Mouse (Mus musculus): ENCODE measurements around the gene Hk1. TPM values are rescaled to one million over a fixed set of nuclear protein-coding genes. Genes with fewer than 3 reads are reported as not detected.
A peak's percentile ranks its signal among the peaks of the same experiment; 100 is the strongest.

The Hk1 gene
- total RNA-seq, 2 experiments from 2014 or later = 99.7 to 113 TPM

GRCm38 (mm10) chr10:62282782-62283181 is 96.9 kb downstream of the Hk1 start:
- intact Hi-C loops (cut with DNase I) = no loop called here
- DNase-seq = no peak

DNA sequence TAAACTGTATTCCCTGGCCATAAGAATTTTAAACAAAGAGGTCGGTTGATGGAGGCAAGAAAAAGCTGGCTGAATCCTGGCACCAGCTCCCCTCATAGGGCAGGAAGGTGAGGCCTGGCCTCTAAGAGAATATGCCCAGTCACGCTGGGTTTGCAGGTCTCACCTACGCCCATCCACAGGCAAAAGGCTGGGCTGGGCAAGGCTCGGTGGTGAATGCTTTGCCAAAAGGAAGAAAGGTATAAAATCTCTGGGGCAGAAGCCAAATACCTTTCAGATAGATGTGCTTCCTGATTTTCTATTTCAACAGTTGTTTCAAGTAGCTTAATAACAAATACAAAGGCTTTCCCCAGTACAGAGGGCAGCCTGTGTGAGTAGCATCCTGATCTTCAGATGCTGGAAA is 100.0 kb downstream of the Hk1 start:
- DNase-seq = no peak
- intact Hi-C loops (cut with DNase I) = no loop called here

- no peak for DNase-seq
- intact Hi-C loops (cut with DNase I) = no loop called here
Measured at GRCm38 (mm10) chr10:62279066-62279465, 100.6 kb downstream of the Hk1 start.

DNA sequence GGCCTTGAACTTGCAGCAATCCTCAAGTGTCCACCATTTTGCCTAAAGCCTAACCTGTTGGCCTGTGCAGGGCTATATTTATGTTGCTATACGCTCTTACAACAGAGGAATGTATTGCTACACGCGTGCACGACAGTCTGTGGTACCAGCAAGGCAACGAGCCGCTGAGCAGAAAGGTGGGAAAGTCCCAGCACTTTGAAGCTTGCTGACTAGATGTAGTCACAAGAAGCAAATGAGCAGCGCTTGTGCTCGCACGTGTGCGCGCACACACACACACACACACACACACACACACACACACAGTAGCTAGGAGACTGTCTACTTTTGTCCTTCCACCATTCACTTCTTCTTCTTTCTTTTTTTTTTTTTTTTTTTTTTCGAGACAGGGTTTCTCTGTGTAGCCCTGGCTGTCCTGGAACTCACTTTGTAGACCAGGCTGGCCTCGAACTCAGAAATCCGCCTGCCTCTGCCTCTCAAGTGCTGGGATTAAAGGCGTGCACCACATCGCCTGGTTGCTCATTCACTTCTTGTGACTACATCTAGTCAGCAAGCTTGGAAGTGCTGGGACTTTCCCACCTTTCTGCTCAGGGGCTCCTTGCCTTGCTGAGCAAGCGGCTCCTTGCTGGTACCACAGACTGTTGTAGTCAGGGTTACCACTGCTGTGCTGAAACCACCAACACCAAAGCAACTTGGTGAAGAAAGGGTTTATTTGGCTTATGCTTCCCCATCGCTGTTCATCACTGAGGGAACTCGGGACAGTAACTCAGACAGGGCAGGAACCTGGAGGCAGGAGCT is 102.0 kb downstream of the Hk1 start:
- intact Hi-C loops (cut with DNase I) = no loop called here
- DNase-seq = no peak

DNA sequence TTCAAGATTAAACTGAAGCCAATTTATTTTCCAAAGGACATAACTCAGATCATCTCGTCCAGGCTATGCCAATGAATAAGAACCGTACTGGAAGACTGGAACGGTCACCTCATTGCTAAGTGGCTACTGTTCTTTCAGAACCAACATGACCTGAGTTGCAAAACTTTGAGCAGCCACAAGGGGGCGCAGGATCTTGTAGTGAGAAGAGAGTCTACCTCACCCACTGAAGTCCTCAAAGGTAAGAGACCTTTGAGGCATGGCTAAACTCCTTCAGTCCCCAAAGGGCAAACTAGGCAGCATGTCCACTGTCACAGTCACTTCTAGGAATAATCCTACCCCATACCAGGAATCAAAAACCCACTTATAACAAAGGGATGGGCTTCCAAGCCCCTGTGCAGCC is 104.5 kb downstream of the Hk1 start:
- intact Hi-C loops (cut with DNase I) = loop anchor here (1.0 to 2.0 kb wide), 3 partner anchors 66 to 136 kb away; no protein-coding TSS in a partner anchor
- DNase-seq = peak; percentile 84 to 94

GRCm38 (mm10) chr10:62269278-62269677 is 110.4 kb downstream of the Hk1 start:
- no peak for DNase-seq
- intact Hi-C loops (cut with DNase I) = no loop called here

- no peak for DNase-seq
- intact Hi-C loops (cut with DNase I) = no loop called here
Measured at GRCm38 (mm10) chr10:62264299-62264698, 115.4 kb downstream of the Hk1 start.

DNA sequence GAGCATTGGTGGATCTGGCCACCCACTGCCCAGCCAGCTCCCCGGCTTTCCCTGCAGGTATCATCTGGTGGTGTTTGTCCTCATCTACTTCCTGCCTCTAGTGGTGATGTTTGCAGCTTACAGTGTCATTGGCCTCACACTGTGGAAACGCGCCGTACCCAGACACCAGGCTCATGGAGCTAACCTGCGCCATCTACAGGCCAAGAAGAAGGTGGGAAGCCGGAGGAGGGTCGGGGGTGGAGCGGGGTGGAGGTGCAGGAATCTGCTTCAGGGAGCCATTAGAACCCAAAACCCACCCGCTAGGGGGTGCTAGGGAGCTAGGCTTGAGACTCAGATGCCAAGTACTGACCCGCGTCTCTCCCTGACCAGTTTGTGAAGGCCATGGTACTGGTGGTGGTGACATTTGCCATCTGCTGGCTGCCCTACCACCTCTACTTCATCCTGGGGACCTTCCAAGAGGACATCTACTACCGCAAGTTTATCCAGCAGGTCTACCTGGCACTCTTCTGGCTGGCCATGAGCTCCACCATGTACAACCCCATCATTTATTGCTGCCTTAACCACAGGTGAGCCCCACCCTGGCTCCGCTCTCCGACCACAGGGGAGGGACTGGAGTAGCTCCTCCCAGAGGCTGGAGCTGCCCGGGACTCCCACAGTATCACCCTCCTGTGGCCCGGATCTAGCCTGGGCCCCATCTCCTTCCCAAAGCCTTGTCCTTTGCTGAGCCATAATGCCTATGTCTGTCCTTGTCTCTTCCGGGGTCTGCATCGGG is 118.4 kb downstream of the Hk1 start:
- DNase-seq = peak; percentile 34 to 51
- intact Hi-C loops (cut with DNase I) = no loop called here

DNA sequence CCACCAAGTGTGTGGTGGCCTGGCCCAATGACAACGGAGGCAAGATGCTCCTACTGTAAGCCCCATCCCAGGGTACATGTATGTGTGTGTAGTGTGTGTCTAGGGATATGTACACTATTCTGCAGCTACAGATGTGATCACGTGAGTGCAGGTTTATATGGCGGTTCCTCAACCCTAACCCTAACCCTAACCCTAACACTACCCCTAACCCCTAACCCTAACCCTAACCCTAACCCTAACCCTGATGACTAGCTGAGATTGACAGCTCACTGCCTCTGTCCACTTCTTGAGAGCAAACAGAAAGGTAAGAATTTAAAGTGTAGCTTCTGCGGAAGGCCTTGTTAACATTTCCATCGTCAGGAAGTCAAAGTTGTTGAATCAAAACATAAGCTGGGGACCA is 121.4 kb downstream of the Hk1 start:
- intact Hi-C loops (cut with DNase I) = no loop called here
- no peak for DNase-seq

DNA sequence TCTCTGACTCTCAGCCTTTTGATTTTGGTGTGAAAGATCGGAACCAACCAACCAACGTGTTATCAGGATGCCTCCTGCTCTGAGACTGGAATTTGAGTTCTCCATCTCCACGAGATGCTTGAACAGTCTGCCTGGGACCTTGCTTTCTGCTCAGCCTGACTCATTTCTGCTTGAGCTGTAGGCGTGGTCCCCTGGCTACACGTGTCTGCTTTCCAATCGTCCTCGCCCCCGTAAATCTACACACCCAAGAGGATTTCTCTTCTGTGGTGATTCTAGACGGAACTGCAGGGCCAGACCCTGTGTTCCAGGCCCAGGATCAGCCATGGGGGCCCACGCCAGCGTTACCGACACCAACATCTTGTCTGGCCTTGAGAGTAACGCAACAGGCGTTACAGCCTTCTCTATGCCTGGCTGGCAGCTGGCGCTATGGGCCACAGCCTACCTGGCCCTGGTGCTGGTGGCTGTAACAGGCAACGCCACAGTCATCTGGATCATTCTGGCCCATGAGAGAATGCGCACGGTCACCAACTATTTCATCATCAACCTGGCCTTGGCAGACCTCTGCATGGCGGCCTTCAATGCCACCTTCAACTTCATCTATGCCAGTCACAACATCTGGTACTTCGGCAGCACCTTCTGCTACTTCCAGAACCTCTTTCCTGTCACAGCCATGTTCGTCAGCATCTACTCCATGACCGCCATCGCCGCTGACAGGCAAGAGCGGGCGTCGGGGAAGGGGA is 127.0 kb downstream of the Hk1 start:
- no peak for DNase-seq
- intact Hi-C loops (cut with DNase I) = no loop called here

- intact Hi-C loops (cut with DNase I) = no loop called here
Measured at GRCm38 (mm10) chr10:62252000-62252488, 127.7 kb downstream of the Hk1 start, which contains the start of gene Tacr2. TSS of gene Tacr2 (plus strand) at chr10:62252438.

GRCm38 (mm10) chr10:62247815-62248214 is 131.9 kb downstream of the Hk1 start:
- intact Hi-C loops (cut with DNase I) = no loop called here
- DNase-seq = no peak

More at GRCm38 (mm10) chr10:62252000-62252488, 127.7 kb downstream of the Hk1 start, which contains the start of gene Tacr2:
- no peak for DNase-seq

DNA sequence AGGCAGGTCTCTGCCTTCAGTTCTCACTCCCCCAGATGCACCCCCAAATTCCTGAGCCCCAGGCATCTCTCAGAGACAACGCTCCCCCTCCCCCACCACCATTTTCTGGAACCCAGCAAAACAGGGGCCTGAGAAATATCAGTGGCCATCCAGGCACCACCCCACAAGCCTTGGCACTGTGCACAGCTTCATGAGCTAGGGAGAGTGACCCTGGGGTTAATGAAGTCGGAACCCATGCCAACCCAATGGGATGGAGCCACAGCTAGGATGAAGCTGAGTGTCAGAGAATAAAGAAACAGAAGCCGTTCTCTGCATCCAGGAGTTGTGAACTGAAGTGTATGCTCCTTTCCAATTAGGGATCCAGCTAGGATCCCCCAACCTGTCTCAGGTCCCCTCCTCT is 132.6 kb downstream of the Hk1 start:
- DNase-seq = no peak
- intact Hi-C loops (cut with DNase I) = no loop called here

- no peak for DNase-seq
- intact Hi-C loops (cut with DNase I) = no loop called here
Measured at GRCm38 (mm10) chr10:62244067-62244466, 135.6 kb downstream of the Hk1 start.

DNA sequence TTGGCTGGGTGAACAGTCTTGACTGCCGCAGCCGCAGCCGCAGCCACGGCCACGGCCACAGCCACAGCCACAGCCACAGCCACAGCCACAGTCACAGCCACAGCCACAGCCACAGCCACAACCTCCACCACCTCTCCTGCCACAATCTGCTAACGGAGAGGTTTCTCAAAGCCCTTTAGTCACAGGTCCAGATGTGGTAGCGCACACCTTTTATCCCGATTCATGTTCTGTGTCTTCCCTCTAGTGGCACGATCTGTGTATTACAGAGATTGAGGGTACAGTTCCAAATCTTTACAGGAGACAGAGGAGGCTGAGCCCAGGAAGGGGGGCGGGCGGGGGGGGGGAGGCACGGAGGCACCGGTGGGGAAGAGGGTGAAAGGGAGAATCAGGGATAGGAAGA is 136.8 kb downstream of the Hk1 start:
- peak; percentile 53 to 56 for DNase-seq

DNA sequence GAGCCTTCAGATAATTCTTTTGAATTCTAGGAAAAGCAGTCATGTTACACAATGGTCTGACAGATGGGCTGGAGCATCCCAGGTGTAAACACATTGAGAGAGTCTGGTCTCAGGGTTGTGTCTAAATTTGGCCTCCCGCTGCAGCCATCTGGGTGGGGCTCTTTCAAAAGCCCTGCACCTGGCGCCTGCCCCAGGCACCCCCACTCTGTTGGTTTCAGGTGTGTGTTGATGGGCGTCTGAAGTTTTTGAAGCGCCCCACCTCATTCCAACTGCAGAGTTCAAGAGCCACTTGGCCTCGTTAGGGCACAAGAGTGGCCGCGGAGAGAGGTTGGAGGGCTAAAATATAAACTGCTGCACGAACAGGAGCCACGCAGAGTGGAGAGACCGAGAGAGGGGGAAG is 137.3 kb downstream of the Hk1 start:
- DNase-seq = no peak
- intact Hi-C loops (cut with DNase I) = no loop called here

More for the DNA sequence above, 136.8 kb downstream of the Hk1 start:
- intact Hi-C loops (cut with DNase I) = loop anchor here (1.0 kb wide), 2 partner anchors 56 to 138 kb away; no protein-coding TSS in a partner anchor

DNA sequence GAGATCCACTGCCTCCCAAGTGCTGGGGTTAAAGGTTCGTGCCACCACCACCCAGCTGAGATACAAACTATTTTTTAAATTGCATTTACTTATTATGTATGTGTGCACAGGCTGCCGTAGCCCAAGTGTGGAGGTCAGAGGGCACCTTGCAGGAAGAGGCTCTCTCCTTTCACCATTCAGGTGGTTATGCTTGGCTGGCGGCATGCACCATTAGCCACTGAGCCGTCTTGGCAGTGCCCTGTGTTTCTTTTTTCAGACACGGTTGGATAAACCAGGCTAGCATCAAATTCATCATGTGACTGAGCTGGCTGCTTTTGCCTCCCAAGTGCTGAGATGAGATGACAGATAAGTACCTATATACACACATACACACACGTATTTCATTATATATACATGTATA is 140.4 kb downstream of the Hk1 start:
- intact Hi-C loops (cut with DNase I) = no loop called here
- DNase-seq = no peak

DNA sequence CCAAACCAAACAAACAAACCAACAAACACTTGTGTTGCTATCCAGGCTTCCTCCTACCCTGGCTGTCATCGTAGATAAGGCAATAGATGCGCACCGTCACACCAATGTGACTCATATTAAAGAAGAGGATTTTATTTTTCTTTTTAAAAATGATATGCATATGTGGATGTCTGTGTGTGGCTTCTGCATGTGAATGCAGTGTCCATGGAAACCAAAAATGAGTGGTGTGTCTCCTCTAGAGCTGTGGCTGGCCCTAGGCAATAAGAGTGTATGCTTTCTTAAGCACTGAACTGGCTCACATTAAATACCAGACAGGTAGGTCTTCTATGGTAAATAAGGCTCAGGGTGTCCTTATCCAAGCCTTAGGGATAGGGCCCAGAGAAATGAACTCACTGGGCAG is 141.0 kb downstream of the Hk1 start:
- no peak for DNase-seq
- intact Hi-C loops (cut with DNase I) = no loop called here

DNA sequence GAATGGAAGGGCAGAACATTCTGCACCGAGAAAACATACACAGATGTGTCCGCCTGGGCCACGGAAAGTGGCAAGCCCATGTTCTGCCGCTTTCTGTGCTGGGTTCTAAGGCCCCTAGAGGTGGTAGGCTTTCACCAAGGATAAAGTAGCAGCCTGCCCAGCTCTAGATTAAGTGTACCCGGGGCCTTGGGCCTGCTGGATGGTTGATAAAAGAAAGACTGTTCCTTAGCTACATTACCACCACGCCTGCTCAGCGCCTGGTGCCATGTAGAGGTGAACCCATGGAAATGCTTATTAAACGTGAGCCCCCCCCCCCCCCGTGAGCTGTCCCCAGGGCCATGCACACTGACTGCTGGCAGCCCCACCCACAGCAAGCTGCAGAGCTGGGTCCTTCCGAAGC is 142.5 kb downstream of the Hk1 start:
- intact Hi-C loops (cut with DNase I) = no loop called here
- no peak for DNase-seq

DNA sequence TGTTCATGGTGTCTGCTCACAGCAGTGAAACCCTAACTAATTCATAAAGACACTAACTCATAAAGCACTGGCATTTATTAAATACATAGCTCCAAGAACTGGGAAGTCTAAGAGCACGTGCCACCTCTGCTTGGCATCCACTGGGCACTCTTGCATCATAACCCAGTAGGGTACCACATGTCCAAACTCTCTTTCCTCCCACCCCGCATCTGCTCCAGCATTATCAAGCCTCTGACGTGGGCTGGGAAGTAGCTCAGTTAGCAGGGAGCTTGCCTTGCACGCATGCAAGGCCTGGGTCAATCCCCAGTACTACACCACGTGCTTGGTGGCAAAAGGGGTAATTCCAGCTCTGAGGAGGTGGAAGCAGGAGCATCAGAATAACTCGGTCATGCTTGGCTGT is 143.5 kb downstream of the Hk1 start:
- no peak for DNase-seq
- intact Hi-C loops (cut with DNase I) = no loop called here

DNA sequence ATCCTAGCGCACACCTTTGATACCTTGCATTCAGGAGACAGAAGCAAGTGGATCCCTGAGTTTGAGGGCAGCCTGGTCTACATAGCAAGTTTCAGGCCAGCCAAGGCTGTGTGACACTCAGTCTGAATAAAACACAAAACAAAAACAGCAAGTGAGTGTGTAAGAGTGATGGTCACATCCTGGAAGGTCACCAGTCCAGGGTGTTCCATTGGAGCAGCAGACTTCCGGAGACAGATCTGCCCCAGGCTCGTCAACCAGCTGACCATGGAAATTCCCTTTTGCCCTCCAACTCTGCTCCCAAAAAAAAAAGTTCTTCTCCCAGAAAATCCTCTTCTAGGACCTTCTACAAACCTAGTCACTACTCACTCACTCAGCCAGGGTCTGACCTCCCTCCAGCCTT is 147.9 kb downstream of the Hk1 start:
- no peak for DNase-seq
- intact Hi-C loops (cut with DNase I) = loop anchor here (2.0 kb wide), 1 partner anchor 15 kb away; no protein-coding TSS in a partner anchor

All from heart, postnatal 36 days (tissue).